Mouse (Mus musculus) forebrain, embryonic 16.5 days (tissue): ENCODE measurements around the gene Gm4707. TPM values are rescaled to one million over a fixed set of nuclear protein-coding genes. Genes with fewer than 3 reads are reported as not detected.
"Not testable (repeated sequence)": the region's sequence is repeated elsewhere in the genome, so short reads cannot be mapped to it uniquely, and the experiment has no call there.

ENCODE experiments used
- ATAC-seq: fragments of 200-750 bp; cut with Nextera tagmentation; 2 replicates; pipeline ENCODE4 v1.8.0; 2017; ENCODE audit warnings: mild to moderate bottlenecking, moderate library complexity
- H3K27ac ChIP-seq: fragments of 300-500 bp; sonication (generic); 2 replicates; pipeline ENCODE4 v1.5.1; 2014; ENCODE audit warnings: low read length, control low read depth
- H3K27me3 ChIP-seq: fragments of 300-500 bp; sonication (generic); replicated peaks from 2 replicates; pipeline ENCODE4 v1.6.1; 2014; ENCODE audit warnings: low read length; ENCODE audit not compliant: control insufficient read depth, insufficient read depth
- H3K36me3 ChIP-seq: fragments of 300-500 bp; sonication (generic); 2 replicates; pipeline ENCODE4 v1.6.1; 2014; ENCODE audit not compliant: control insufficient read depth, insufficient read depth
- H3K4me1 ChIP-seq: fragments of 300-500 bp; sonication (generic); replicated peaks from 2 replicates; pipeline ENCODE4 v1.6.1; 2014; ENCODE audit warnings: low read length; ENCODE audit not compliant: control insufficient read depth, insufficient read depth
- H3K4me2 ChIP-seq: fragments of 300-500 bp; sonication (generic); 2 replicates; pipeline ENCODE4 v1.6.1; 2014; ENCODE audit warnings: mild to moderate bottlenecking, low read length, control low read depth
- H3K4me3 ChIP-seq: fragments of 300-500 bp; sonication (generic); replicated peaks from 2 replicates; pipeline ENCODE4 v1.5.1; 2014; ENCODE audit warnings: mild to moderate bottlenecking, low read length, control low read depth
- H3K9ac ChIP-seq: fragments of 300-500 bp; sonication (generic); replicated peaks from 2 replicates; pipeline ENCODE4 v1.6.1; 2014; ENCODE audit warnings: low read depth, low read length, control low read depth
- H3K9me3 ChIP-seq: fragments of 300-500 bp; sonication (generic); 2 replicates; pipeline ENCODE4 v1.6.1; 2016; ENCODE audit warnings: low read length; ENCODE audit not compliant: control insufficient read depth
- WGBS: fragments of 180-500 bp; shearing (Covaris S2); extraction: QIAGEN DNeasy Blood & Tissue Kit; methylation state at CpG from one replicate; pipeline ENCODE4 v1.1.7; 2014; 5-methylcytosine and 5-hydroxymethylcytosine counted together
- polyA plus RNA-seq: library from polyadenylated mRNA; unstranded; fragments of >200 nt; fragmentation: Nextera tagmentation; extraction: Ambion mirVana; gene quantifications from 2 replicates; pipeline ENCODE4 v1.2.1, GENCODE M21; 2015

Gene Gm4707
- polyA plus RNA-seq, 1 experiment from 2014 or later = 3.5 TPM

DNA sequence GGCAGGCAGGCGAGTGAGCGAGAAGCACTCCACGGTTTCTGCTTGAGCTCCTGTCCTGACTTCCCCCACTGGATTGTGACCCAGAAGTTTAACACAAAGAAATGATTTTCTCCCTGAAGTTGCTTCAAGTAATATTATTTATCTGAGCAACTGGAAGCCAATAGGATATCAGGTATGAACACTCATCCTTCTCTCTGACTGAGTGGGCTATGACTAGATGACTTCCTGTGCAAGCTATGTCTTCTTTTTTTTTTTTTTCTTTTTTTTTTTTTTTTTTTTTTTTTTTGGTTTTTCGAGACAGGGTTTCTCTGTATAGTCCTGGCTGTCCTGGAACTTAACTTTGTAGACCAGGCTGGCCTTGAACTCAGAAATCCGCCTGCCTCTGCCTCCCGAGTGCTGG is 2.4 kb downstream of the Gm4707 start:
- ATAC-seq, H3K9me3 ChIP-seq, H3K27me3 ChIP-seq, H3K4me3 ChIP-seq, H3K27ac ChIP-seq, H3K4me2 ChIP-seq, H3K9ac ChIP-seq, H3K4me1 ChIP-seq, H3K36me3 ChIP-seq: not testable (repeated sequence)
- WGBS = 93% methylated on average over 6 of the region's 6 CpGs

DNA sequence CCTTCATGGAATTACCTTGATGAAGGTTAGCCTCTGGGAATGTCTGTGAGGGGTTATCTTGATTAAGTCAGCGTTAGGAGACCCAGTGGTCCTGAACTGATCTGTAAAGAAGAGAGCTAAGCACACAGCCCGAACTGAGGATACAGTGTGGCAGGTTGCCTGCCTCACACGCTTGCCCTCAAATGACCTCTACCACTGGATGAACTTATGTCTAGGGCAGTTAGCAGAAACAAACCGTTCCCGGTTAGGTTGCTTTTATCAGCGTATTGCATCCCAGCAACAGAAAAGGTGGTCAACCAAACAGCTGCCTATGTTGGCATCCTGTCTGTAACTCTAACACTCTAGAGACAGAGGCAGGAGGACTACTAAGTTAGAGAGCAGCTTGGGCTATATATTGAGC is 14.5 kb downstream of the Gm4707 start:
- 94% methylated on average over 6 of the region's 6 CpGs for WGBS
- no peak for ATAC-seq
- H3K4me1 ChIP-seq = no peaks in the 10 kb centered on the region

DNA sequence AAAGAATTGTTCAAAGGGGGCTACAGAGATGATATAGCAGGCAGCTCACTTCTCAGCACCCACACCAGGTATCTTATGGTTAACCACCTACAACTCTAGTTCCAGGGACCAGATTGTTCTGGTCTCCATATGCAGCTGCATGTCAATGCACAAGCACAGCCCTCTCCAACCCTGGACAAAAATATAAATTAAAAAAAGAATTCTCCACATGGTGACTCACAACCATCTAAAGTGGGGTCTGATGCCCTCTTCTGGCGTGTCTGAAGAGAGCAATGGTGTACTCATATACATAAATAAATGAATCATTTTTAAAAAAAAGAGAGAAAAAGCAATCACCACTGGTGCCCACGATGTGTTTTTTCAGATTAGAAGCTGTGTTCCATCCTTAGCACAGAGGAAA is 15.0 kb downstream of the Gm4707 start:
- ATAC-seq = no peak
- Histone ChIP-seq H3K27ac (no peak overlapping the region), H3K9me3 (no peaks in the 10 kb centered on the region), H3K9ac (no peak overlapping the region), H3K4me1 (no peaks in the 10 kb centered on the region), H3K27me3 (no peaks in the 10 kb centered on the region), H3K36me3 (peaks cover 2% of the 10 kb centered on the region; the same call in 1 of the 2 replicates), H3K4me3 (no peak overlapping the region), H3K4me2 (no peak overlapping the region)
- 88% methylated on average over 2 of the region's 2 CpGs for WGBS

More for the DNA sequence above, 14.5 kb downstream of the Gm4707 start:
- no peak overlapping the region for H3K4me2 ChIP-seq
- no peak overlapping the region for H3K9ac ChIP-seq
- no peak overlapping the region for H3K4me3 ChIP-seq
- H3K9me3 ChIP-seq = no peaks in the 10 kb centered on the region
- no peak overlapping the region for H3K27ac ChIP-seq
- peaks cover 2% of the 10 kb centered on the region; the same call in 1 of the 2 replicates for H3K36me3 ChIP-seq
- no peaks in the 10 kb centered on the region for H3K27me3 ChIP-seq

- Histone ChIP-seq H3K36me3 (peaks cover 2% of the 10 kb centered on the region; the same call in 1 of the 2 replicates), H3K4me1 (no peaks in the 10 kb centered on the region), H3K27me3 (no peaks in the 10 kb centered on the region), H3K9me3 (no peaks in the 10 kb centered on the region), H3K4me3 (no peak overlapping the region), H3K9ac (no peak overlapping the region), H3K27ac (no peak overlapping the region), H3K4me2 (no peak overlapping the region)
- no peak for ATAC-seq
- 95% methylated on average over 3 of the region's 3 CpGs for WGBS
Measured at GRCm38 (mm10) chr17:71444126-71444525, 15.6 kb downstream of the Gm4707 start.

DNA sequence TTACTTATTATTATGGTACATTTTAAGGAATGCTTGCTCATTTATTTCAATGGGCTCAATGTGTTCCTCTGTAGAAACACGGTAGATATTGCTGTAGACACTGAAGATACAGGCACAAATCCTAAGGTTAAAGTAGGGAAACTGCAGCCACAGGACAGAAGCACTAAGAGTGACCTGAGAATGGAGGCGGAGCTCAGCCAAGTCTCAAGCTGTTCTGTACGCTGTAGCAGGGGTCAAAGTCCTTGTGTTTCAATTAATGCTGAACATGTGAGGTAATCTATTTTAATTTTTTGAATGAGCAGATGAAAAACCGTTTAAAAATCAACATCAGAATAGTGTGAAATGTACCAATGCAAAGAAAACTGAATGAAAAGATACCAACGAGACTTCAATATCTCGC is 16.4 kb downstream of the Gm4707 start:
- Histone ChIP-seq H3K4me3 (no peak overlapping the region), H3K4me2 (no peak overlapping the region), H3K9me3 (no peaks in the 10 kb centered on the region), H3K9ac (no peak overlapping the region), H3K4me1 (no peaks in the 10 kb centered on the region), H3K27ac (no peak overlapping the region), H3K36me3 (peaks cover 2% of the 10 kb centered on the region; the same call in 1 of the 2 replicates), H3K27me3 (no peaks in the 10 kb centered on the region)
- ATAC-seq = no peak
- 92% methylated on average over 6 of the region's 6 CpGs for WGBS

GRCm38 (mm10) chr17:71422502-71422901 is 37.2 kb downstream of the Gm4707 start:
- not testable (repeated sequence) for H3K4me2 ChIP-seq, H3K4me3 ChIP-seq, H3K27me3 ChIP-seq, H3K4me1 ChIP-seq, H3K9ac ChIP-seq, ATAC-seq, H3K27ac ChIP-seq, H3K9me3 ChIP-seq
- peaks cover 27% of the 10 kb centered on the region for H3K36me3 ChIP-seq
- 100% methylated on average over 2 of the region's 2 CpGs for WGBS

- not testable (repeated sequence) for H3K27me3 ChIP-seq, ATAC-seq, H3K9me3 ChIP-seq, H3K4me3 ChIP-seq, H3K27ac ChIP-seq, H3K9ac ChIP-seq, H3K4me1 ChIP-seq, H3K4me2 ChIP-seq
- peaks cover 23% of the 10 kb centered on the region for H3K36me3 ChIP-seq
- 85% methylated on average over 5 of the region's 5 CpGs for WGBS
Measured at GRCm38 (mm10) chr17:71419448-71419847, 40.3 kb downstream of the Gm4707 start.

GRCm38 (mm10) chr17:71417008-71417407 is 42.7 kb downstream of the Gm4707 start:
- peaks cover 5% of the 10 kb centered on the region for H3K9me3 ChIP-seq
- no peaks in the 10 kb centered on the region for H3K27me3 ChIP-seq
- 94% methylated on average over 1 of the region's 1 CpGs for WGBS
- no peak overlapping the region for H3K4me2 ChIP-seq
- peaks cover 11% of the 10 kb centered on the region for H3K36me3 ChIP-seq
- no peak overlapping the region for H3K4me3 ChIP-seq
- no peaks in the 10 kb centered on the region for H3K4me1 ChIP-seq
- no peak for ATAC-seq
- H3K27ac ChIP-seq = no peak overlapping the region
- no peak overlapping the region for H3K9ac ChIP-seq
